Mouse (Mus musculus) A20 (cell line): Measurements from ENCODE around the gene Gm20388.
A peak's percentile ranks its signal among the peaks of the same experiment; 100 is the strongest.

ENCODE experiments used
- DNase-seq: peaks from one replicate; pipeline ENCODE4 v3.0.0-alpha.2; 2011; ENCODE audit warnings: low read depth, low spot score

Gm20388 gene

DNA sequence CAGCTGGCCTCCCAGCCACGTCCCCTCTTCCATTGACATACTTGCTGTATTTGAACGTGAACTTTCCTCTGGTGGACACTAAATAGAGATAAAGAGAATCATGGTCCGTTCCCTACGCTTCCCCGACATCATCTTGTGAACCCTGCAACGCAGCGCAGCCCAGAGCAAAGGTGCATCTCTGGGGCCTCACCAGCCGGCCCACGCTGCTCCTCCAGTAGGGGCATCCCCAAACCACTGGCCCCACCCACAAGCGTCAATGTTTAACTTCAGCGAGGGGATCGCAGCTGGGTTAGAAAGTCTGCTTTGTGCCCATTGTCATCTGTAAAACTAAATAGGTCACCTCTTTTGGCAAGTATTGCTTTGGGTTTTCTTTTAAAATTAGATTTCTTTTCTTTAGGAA lies 4433.4 kb downstream of the Gm20388 start:
- no peak for DNase-seq

GRCm38 (mm10) chr8:124345098-124345497 lies 4434.5 kb downstream of the Gm20388 start:
- DNase-seq, result no peak

- peak; percentile 60 for DNase-seq
These were observed 4436.3 kb downstream of the Gm20388 start for GRCm38 (mm10) chr8:124346852-124347523.

- DNase-seq, result no peak
These were observed 4437.4 kb downstream of the Gm20388 start for GRCm38 (mm10) chr8:124348087-124348486.

DNA sequence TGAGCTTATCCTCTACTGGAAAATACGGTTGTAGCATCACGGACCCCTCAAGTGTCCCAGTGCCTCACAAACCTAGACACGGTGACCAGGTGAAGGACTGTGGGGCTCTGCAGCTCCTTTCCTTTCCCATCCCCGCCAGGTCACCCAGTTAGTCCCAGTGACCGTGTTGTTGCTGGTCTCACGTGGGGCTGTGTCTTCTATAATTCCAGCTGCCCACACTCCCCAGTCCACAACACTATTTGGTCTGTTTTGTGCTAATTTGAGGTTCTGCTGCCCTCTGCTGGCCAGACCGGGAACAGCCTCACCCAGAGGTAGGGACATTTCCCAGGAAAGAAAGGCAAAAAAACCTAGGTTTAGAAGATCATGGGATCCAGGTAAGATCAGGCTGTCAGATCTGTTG lies 4439.0 kb downstream of the Gm20388 start:
- peak; percentile 58 for DNase-seq

- DNase-seq, result no peak
These were observed 4441.0 kb downstream of the Gm20388 start for GRCm38 (mm10) chr8:124351636-124352035.

DNA sequence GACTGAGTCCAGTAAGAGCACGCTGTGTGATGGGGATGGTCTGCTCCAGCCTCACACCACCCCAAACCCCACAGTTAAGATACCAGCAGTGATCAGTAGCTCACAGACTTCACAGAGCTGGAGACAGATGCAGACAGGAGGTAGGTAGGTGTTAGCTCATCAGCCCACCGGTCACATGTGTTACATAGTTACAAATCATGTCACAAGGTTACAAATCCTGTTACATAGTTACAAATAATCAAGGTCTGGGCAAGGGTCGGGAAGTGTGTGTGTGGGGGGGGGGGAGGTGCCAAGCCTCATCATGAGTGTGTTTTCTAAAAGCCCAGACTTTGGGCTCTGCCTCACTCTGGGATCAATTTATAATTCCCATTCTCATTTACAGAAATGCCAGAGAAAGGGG lies 4450.3 kb downstream of the Gm20388 start:
- no peak for DNase-seq

DNA sequence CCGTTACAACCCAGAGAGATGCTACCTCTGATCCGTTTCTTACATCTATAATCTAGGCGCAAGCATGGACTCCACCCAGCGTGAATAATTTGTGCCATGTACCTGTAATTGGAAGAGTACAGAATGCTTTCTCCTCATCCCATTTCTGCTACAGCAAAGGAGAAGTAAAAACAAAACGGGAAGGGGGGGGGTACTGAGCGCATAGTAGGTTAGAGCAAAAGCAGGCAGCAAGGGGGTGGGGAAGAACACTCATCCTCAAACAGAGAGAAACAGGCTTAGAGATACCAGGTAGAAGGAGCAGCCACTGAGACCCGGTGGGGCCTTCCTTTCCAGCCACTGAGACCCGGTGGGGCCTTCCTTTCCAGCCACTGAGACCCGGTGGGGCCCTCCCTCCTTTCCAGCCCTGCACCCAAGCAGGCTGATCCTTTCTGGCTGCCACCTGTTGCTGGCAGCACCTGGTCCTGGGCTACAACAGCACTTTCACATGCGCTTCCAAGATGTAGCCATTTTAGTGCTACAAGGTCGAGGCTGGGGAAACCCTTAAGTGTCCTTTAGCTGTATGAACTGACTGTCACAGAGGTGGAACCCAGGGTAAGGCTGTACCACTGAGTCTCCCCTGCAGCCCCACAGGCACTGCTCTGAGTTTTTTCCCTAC lies 4451.3 kb downstream of the Gm20388 start:
- peak; percentile 35 for DNase-seq

DNA sequence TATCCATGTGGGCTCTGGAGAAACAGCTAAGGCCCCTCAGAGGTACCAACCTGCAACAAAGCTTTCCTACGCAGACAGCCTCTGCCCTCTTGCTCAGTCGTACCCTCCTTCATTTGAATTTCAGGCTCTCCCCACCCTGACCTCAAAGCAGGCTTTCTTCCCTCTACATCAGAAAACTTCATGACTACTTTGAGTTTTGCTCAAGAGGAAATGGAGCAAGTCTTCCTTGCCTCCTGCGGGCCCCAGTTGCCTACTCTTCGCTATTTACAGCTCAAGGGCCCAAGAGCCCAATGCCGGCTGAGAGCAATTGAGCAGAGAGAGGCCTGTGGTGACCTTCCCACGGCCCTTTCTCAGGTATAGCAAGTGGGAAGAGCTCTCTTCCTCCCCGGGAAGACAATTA lies 4451.9 kb downstream of the Gm20388 start:
- DNase-seq, result peak; percentile 19

GRCm38 (mm10) chr8:124363337-124363736 lies 4452.7 kb downstream of the Gm20388 start:
- DNase-seq, result no peak

DNA sequence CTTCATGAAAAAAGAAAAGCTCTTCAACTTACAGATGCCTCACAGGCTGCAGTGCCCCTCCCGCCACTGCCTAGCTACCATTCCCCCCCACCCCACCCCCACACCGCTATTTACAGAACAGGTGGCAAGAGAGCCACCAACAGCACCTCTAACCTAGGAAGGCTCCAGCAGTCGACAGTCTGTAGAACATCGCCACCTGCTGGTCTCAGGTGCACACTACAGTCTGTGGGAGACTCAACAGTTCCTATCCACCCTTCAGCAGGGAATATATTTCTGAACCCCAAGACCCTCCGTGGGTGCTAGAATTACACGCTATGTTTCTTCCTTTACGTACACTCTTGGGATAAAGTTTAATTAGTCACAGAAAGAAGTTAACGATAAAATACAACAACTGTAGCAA lies 4457.6 kb downstream of the Gm20388 start:
- peak; percentile 71 for DNase-seq

GRCm38 (mm10) chr8:124370422-124371183 lies 4460.0 kb downstream of the Gm20388 start:
- peak; percentile 15 for DNase-seq

GRCm38 (mm10) chr8:124371410-124372123 lies 4460.9 kb downstream of the Gm20388 start:
- DNase-seq, result no peak

DNA sequence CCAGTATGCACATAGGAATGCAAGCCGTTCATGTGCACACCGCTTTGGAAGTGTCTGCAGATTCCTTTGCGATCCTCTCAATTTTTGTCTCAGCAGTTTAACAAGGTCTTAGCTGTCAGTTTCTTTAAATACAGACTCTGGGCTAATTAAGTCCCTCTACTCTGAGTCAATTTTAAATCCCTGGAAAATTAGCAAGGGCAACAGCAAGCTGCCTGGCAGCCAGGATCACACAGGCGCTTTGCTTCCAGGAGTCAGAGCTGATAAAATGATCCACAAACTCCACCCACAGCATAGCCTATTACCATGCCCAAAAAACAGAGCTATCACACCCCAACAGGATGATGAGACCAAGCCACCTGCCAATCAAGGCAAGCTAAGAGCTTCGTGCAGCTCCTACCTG lies 4463.1 kb downstream of the Gm20388 start:
- no peak for DNase-seq

DNA sequence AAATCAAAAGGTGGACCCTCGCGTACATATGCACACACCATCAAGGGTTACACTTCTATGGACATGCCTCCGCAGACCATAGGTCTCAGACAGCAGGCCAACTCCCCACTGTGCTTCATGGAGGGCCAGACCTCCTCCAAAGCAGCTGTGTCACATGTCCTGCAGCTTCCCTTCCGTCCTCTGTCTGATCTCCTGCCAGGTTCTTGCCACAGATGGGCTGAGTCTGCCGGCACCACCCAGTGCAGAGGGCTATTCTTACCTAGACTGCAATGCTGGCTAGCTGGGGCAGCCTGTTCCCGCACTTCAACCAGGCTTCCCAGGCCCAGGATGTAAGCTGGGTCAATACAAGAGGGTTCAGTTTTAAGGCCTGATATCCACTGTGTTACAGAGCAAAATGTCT lies 4464.5 kb downstream of the Gm20388 start:
- no peak for DNase-seq

DNA sequence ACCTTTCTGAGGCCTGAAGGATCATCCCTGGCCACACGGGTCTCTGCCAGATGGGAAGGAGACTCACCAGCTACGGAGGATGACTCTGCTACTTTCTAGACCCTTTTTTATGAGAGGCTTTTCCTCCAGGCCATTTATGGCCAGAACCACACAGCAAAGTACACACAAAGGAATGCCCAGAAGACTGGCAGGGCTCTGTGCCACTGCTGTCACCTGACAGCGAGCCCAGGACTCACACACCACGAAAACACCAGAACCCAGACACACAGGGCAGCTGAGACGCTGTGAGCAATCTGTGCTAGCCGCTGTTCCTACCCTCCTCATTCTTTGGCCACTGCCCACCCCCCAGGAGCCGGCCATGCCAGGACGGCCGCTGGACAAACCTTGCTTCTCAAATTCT lies 4465.1 kb downstream of the Gm20388 start:
- no peak for DNase-seq

DNA sequence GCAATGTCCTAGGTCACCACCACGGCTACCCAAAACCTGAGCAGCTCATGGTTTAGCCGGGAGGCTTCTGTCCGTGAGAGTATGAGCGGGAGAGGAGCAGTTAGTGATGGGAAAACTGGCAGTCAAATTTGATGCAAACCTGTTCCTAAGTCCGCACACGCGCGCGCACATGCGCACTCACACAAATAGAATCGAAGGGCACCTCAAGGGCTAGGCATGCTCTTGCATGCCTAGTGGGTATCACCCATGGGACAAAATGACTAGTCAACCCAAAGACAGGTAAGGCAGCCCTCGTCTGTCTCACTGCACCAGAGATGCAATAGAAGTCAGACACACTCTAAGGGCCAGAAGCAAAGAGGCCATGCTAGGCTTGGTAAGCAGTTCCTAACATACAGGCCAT lies 4465.8 kb downstream of the Gm20388 start:
- no peak for DNase-seq

- no peak for DNase-seq
These were observed 4468.6 kb downstream of the Gm20388 start for GRCm38 (mm10) chr8:124379289-124379688.

DNA sequence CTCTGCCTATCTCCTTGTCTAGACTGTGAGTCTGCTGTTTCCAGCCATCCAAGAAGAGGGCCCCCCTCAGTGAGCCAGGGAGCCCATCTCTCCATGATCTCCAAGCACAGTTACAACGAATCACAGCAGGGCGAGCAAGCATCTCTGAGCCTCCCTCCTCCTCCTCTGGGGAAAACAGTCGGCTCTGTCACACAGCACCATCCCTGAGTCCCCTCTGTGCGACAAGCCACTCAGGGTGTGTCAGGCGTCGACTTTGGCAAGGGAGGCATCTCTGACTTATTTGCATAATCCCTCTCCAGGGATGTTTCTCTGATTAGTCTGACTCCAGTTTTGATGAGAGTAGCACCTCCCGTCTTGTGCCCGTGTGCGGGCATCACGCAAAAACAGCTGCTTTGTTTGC lies 4471.6 kb downstream of the Gm20388 start:
- DNase-seq, result no peak

DNA sequence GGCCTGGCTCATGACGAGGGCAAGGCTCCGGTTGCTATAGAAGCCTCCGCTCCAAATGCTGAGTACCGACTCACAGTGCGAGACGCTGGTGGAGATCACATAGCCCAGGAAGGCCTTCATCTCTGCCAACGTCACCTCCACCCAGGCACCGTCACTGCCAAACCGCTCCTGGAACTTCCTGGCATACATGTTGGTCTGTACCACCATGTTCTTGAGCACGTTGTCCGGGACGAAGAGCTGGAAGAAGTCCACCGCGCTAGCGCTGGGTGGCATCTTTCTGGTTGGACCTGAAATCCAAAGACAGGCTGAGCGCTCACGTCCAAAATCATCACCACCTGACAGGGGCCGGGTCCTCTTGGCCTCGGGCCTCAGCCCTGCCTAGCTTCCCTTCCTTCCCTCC lies 4473.7 kb downstream of the Gm20388 start:
- no peak for DNase-seq

DNA sequence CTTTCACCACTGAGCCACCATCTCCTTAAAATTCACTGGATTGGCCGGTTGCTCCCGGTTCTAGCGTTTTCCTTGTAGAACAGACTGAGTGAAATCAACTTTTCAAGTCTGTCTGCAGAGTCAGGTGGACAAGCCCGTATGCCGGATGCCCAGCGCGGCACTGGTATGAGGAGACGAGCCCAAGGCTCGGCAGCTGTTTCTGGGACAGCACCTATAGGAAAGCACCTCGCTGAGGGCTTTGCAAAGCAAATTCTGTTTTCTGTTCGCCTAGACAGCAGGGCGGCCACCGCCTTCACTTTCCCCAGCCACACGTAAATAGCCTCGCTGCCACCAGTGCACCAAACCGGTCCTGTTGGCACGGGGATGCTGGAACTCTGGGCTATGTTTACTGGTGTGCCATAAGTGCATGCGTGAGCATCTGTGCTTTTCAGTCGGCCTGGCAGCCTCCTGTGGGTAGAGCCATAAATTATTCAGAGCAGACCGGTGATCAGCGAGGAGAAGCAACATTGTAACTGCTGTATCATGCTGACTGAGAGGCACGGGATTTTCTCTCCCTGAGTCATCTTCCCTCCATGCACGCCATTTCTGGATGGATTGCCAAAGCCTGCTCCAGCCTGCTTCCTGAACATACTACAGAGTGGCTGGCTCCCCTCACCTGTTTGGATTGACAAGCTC lies 4475.7 kb downstream of the Gm20388 start:
- peak; percentile 86 for DNase-seq

DNA sequence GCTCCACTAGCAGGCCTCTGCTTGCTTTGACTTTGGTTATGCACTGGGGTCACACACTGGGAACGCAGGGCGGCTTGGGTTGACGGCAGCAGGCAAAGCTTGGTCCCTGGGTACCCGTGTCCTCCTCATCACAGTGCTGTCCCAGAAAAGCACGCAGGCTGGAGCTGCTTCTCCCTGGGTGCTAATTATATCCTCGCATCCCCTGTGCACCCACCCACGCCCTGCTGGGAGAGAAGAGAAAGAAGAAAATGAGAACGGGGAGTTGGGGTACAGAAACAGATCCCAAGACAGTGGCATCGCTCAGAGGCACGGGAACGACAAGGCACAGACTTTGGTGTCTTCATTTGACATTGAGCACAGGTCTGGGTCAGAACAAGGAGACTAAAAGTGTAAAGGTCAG lies 4478.9 kb downstream of the Gm20388 start:
- DNase-seq, result no peak
